Mouse (Mus musculus): ENCODE measurements around the gene Ctr9. TPM values are rescaled to one million over a fixed set of nuclear protein-coding genes. Genes with fewer than 3 reads are reported as not detected.

Gene Ctr9
- polyA plus RNA-seq, 1 experiment from 2014 or later = 33.8 TPM

DNA sequence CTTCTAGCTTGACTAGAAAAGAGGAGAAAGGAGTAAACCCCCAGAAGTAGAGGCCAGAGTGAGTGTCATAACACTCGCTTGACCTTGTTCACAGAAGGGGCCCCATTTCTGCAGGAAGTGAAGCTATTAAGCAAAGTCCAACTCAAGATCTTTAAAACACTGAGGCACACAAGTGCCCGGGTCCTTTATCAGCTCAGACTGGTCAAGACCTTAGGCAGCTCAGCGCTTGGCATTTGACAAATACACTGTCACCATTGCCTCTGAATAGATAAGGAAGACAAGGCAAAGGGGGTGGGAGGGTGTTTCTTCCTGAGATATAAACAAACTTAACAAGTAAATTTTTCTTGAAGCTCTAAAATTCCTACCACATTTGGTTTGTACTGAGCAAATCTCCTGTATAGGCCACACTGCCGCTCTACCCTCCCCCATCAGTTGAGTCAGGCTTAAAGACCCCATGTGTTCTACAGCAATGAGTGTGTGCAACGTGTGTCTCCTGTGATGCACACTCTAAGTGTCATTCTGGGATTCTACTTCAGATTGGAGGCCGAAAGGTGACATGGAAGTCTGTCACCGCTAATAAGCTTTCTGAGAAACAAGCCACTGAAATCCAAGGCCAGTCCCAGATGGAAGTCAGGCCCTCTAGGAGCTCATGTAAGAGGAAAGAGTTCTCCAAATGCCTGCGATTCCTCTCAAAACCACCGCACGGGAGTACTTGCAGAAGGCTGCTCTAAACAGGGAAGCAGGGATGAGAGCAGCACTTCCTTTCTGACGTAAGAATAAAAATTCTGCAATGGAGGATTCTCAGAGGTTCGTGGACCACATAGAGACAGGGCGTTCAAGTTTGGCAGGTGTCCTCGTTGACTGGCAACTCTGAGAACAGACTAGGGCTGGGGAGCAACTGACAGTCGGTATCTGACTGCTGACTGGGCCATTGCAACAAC, 29.6 kb upstream of the Ctr9 start:
- DNase-seq (ENCODE audit: low spot score) = peak; percentile 21
- no peaks in the 10 kb centered on the region for H3K27me3 ChIP-seq (replicated peaks; ENCODE audit: insufficient read depth, low read length)
- no peaks in the 10 kb centered on the region for H3K4me1 ChIP-seq (ENCODE audit: insufficient read depth, low read depth, low read length)
- no peak overlapping the region for H3K27ac ChIP-seq (ENCODE audit: low read length)
- H3K9me3 ChIP-seq (ENCODE audit: low read length) = no peaks in the 10 kb centered on the region
- ATAC-seq = no peak
- WGBS = 45% methylated on average over 15 of the region's 15 CpGs
- no peak overlapping the region for H3K4me3 ChIP-seq (ENCODE audit: low read depth, low read length)
- H3K4me2 ChIP-seq (replicated peaks; ENCODE audit: low read depth, low read length) = no peak overlapping the region
- TF ChIP-seq CTCF (IDR thresholded peaks at IDR 0.05) (no peak), EP300 (IDR thresholded peaks at IDR 0.05) (no peak)
- no peaks in the 10 kb centered on the region for H3K36me3 ChIP-seq (ENCODE audit: insufficient read depth, low read length)
- no peak overlapping the region for H3K9ac ChIP-seq (replicated peaks; ENCODE audit: low read depth)

DNA sequence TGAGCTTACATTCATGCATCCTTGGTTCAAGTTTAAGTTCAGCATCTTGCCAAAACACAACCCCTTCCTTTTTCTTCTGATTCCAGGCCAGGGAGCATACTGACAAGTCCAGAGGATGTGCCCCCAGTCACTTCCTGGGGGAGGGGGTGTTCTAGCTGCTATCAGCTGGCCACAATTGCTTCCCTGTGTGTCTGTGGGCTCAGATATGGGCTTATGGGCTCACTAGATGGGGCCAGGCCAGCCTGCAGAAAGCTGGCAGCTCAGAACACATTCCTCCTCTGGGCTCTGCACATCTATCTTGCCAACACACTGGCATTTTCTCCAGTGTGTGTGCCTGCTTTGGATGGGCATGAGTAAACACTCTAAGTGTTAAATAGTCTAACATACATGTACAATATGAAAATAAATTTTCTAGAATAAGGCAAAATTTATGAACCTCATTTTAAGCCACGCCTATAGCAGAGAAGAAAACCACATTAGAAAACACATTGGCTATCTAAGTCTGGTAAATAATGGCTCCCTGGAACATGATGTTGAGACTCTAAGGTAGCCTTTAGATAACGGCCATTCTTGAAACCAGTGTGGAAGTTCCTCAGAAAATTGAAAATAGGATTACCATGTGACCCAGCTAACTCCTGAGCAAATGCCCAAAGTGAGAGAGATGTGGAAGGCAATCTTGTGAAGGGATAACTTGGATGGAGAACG, 24.5 kb upstream of the Ctr9 start:
- Histone ChIP-seq H3K9me3 (ENCODE audit: low read length) (no peaks in the 10 kb centered on the region), H3K4me3 (ENCODE audit: low read depth, low read length) (no peak overlapping the region), H3K36me3 (ENCODE audit: insufficient read depth, low read length) (no peaks in the 10 kb centered on the region), H3K9ac (replicated peaks; ENCODE audit: low read depth) (no peak overlapping the region), H3K4me2 (replicated peaks; ENCODE audit: low read depth, low read length) (no peak overlapping the region), H3K4me1 (ENCODE audit: insufficient read depth, low read depth, low read length) (no peaks in the 10 kb centered on the region), H3K27ac (ENCODE audit: low read length) (no peak overlapping the region), H3K27me3 (replicated peaks; ENCODE audit: insufficient read depth, low read length) (no peaks in the 10 kb centered on the region)
- no peak for ATAC-seq
- 93% methylated on average over 3 of the region's 3 CpGs for WGBS
- DNase-seq (ENCODE audit: low spot score) = no peak
- no peak for TF ChIP-seq CTCF (IDR thresholded peaks at IDR 0.05)
- TF ChIP-seq EP300 (IDR thresholded peaks at IDR 0.05) = no peak

- DNase-seq (ENCODE audit: low spot score) (no peak), ATAC-seq (no peak)
- Histone ChIP-seq H3K27ac (ENCODE audit: low read length) (no peak overlapping the region), H3K36me3 (ENCODE audit: insufficient read depth, low read length) (no peaks in the 10 kb centered on the region), H3K27me3 (replicated peaks; ENCODE audit: insufficient read depth, low read length) (no peaks in the 10 kb centered on the region), H3K4me2 (replicated peaks; ENCODE audit: low read depth, low read length) (no peak overlapping the region), H3K4me3 (ENCODE audit: low read depth, low read length) (no peak overlapping the region), H3K9ac (replicated peaks; ENCODE audit: low read depth) (no peak overlapping the region), H3K4me1 (ENCODE audit: insufficient read depth, low read depth, low read length) (no peaks in the 10 kb centered on the region), H3K9me3 (ENCODE audit: low read length) (no peaks in the 10 kb centered on the region)
- WGBS = 65% methylated on average over 7 of the region's 7 CpGs
- TF ChIP-seq CTCF (IDR thresholded peaks at IDR 0.05) = no peak
- TF ChIP-seq EP300 (IDR thresholded peaks at IDR 0.05) = no peak
Measured at GRCm38 (mm10) chr7:111014039-111014605, 14.6 kb upstream of the Ctr9 start.

DNA sequence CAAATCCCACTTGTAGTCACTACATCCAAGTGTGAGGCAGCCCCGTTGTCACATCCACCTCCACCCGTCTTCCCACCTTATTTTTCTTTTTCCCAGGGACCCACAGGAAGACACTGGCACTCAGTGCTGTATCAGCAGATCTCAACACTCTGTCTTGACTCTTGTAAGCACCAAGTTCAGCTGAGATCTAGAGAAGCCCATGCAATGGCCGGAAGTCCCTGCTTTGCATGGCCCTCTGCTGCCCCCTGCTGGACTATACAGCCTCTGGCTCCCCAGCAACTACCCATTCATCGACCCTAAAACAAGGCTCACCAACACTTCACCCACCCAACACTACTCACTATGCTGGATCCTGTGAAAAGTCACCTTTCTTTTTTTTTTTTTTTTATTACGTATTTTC, 13.9 kb upstream of the Ctr9 start:
- TF ChIP-seq EP300 (IDR thresholded peaks at IDR 0.05) (no peak), CTCF (IDR thresholded peaks at IDR 0.05) (peak; percentile 98)
- peak; percentile 96 for DNase-seq (ENCODE audit: low spot score)
- no peaks in the 10 kb centered on the region for H3K27me3 ChIP-seq (replicated peaks; ENCODE audit: insufficient read depth, low read length)
- no peak overlapping the region for H3K4me3 ChIP-seq (ENCODE audit: low read depth, low read length)
- WGBS = 14% methylated on average over 4 of the region's 5 CpGs
- H3K9me3 ChIP-seq (ENCODE audit: low read length) = no peaks in the 10 kb centered on the region
- no peaks in the 10 kb centered on the region for H3K36me3 ChIP-seq (ENCODE audit: insufficient read depth, low read length)
- H3K4me2 ChIP-seq (replicated peaks; ENCODE audit: low read depth, low read length) = no peak overlapping the region
- no peaks in the 10 kb centered on the region for H3K4me1 ChIP-seq (ENCODE audit: insufficient read depth, low read depth, low read length)
- peak; percentile 90 for ATAC-seq
- no peak overlapping the region for H3K27ac ChIP-seq (ENCODE audit: low read length)
- no peak overlapping the region for H3K9ac ChIP-seq (replicated peaks; ENCODE audit: low read depth)

GRCm38 (mm10) chr7:111015731-111016130, 13.0 kb upstream of the Ctr9 start:
- no peak for TF ChIP-seq EP300 (IDR thresholded peaks at IDR 0.05)
- no peak for TF ChIP-seq CTCF (IDR thresholded peaks at IDR 0.05)
- no peaks in the 10 kb centered on the region for H3K27me3 ChIP-seq (replicated peaks; ENCODE audit: insufficient read depth, low read length)
- 48% methylated on average over 5 of the region's 5 CpGs for WGBS

GRCm38 (mm10) chr7:111016921-111017320, 11.8 kb upstream of the Ctr9 start:
- TF ChIP-seq EP300 (IDR thresholded peaks at IDR 0.05) (no peak), CTCF (IDR thresholded peaks at IDR 0.05) (no peak)
- Histone ChIP-seq H3K27me3 (replicated peaks; ENCODE audit: insufficient read depth, low read length) (no peaks in the 10 kb centered on the region), H3K4me2 (replicated peaks; ENCODE audit: low read depth, low read length) (no peak overlapping the region), H3K9me3 (ENCODE audit: low read length) (no peaks in the 10 kb centered on the region), H3K36me3 (ENCODE audit: insufficient read depth, low read length) (no peaks in the 10 kb centered on the region), H3K9ac (replicated peaks; ENCODE audit: low read depth) (no peak overlapping the region), H3K4me3 (ENCODE audit: low read depth, low read length) (no peak overlapping the region), H3K4me1 (ENCODE audit: insufficient read depth, low read depth, low read length) (no peaks in the 10 kb centered on the region), H3K27ac (ENCODE audit: low read length) (no peak overlapping the region)
- ATAC-seq = no peak
- 65% methylated on average over 3 of the region's 3 CpGs for WGBS
- DNase-seq (ENCODE audit: low spot score) = no peak

More at GRCm38 (mm10) chr7:111015731-111016130, 13.0 kb upstream of the Ctr9 start:
- Histone ChIP-seq H3K9me3 (ENCODE audit: low read length) (no peaks in the 10 kb centered on the region), H3K4me2 (replicated peaks; ENCODE audit: low read depth, low read length) (no peak overlapping the region), H3K27ac (ENCODE audit: low read length) (no peak overlapping the region), H3K9ac (replicated peaks; ENCODE audit: low read depth) (no peak overlapping the region), H3K4me3 (ENCODE audit: low read depth, low read length) (no peak overlapping the region), H3K36me3 (ENCODE audit: insufficient read depth, low read length) (no peaks in the 10 kb centered on the region), H3K4me1 (ENCODE audit: insufficient read depth, low read depth, low read length) (no peaks in the 10 kb centered on the region)
- DNase-seq (ENCODE audit: low spot score) (no peak), ATAC-seq (no peak)

Measured in lung, postnatal 0 days (tissue).